Mouse (Mus musculus): ENCODE data around the gene Tef. TPM values are rescaled to one million over a fixed set of nuclear protein-coding genes. Genes with fewer than 3 reads are reported as not detected.

Tef gene
- polyA plus RNA-seq, 1 experiment from 2014 or later, result 9.2 TPM

- H3K9ac ChIP-seq (ENCODE audit: low read depth, low read length), result no peak overlapping the region
- H3K27ac ChIP-seq (ENCODE audit: low read length), result no peak overlapping the region
- no peaks in the 10 kb centered on the region for H3K36me3 ChIP-seq (ENCODE audit: control insufficient read depth, insufficient read depth)
- no peak overlapping the region for H3K4me2 ChIP-seq (ENCODE audit: low read depth, low read length)
- peaks cover 9% of the 10 kb centered on the region for H3K27me3 ChIP-seq (ENCODE audit: control insufficient read depth, insufficient read depth, low read depth, low read length)
- H3K9me3 ChIP-seq (replicated peaks; ENCODE audit: control insufficient read depth, low read length), result no peaks in the 10 kb centered on the region
- 47% methylated on average over 7 of the region's 7 CpGs for whole genome bisulfite sequencing (ENCODE audit: insufficient replicate concordance)
- no peak for ATAC-seq (ENCODE audit: low read depth)
- H3K4me3 ChIP-seq (ENCODE audit: low read depth, low read length), result no peak overlapping the region
- H3K4me1 ChIP-seq (ENCODE audit: control insufficient read depth, low read depth, low read length), result peaks cover 12% of the 10 kb centered on the region
These were observed 35.0 kb downstream of the Tef start for GRCm38 (mm10) chr15:81836966-81837920.

DNA sequence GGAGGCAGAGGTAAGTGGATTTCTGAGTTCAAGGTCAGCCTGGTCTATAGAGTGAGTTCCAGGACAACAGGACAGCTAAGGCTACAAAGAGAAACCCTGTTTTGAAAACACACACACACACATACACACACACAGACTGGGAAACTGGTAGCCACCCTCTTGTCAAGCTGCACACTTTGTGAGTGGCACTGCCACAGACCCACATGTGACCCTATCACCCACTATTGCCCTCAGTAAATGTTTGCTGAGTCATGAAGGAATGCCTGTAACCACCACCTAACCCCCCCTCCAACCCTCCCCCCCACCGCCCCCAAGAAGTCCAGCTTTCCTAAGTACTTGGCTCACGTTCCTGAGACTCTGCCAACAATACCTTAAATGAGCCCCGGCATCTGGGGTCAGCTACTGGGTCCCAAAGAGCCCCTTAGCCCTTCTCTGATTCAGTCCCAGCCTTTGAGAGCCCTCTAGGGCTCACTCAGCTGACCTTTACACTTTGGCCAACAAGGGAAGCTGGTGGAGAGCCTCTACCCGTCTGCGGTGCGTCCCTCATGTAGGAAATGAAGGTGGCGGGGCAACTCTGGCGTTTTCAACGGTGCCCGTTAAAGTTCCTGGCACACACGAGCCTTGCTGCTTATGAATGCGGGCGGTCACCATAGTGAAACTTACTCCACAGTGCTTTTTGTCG is 36.5 kb downstream of the Tef start:
- H3K27ac ChIP-seq (ENCODE audit: low read length), result no peak overlapping the region; the same call in 1 of the 2 replicates
- WGBS (ENCODE audit: insufficient replicate concordance), result 62% methylated on average over 14 of the region's 14 CpGs
- no peaks in the 10 kb centered on the region for H3K36me3 ChIP-seq (ENCODE audit: control insufficient read depth, insufficient read depth)
- H3K27me3 ChIP-seq (ENCODE audit: control insufficient read depth, insufficient read depth, low read depth, low read length), result peaks cover 9% of the 10 kb centered on the region
- H3K9ac ChIP-seq (ENCODE audit: low read depth, low read length), result no peak overlapping the region
- H3K4me2 ChIP-seq (ENCODE audit: low read depth, low read length), result no peak overlapping the region
- no peak for ATAC-seq (ENCODE audit: low read depth)
- H3K9me3 ChIP-seq (replicated peaks; ENCODE audit: control insufficient read depth, low read length), result no peaks in the 10 kb centered on the region
- no peak overlapping the region for H3K4me3 ChIP-seq (ENCODE audit: low read depth, low read length)
- H3K4me1 ChIP-seq (ENCODE audit: control insufficient read depth, low read depth, low read length), result peaks cover 12% of the 10 kb centered on the region

GRCm38 (mm10) chr15:81839634-81840033 is 37.4 kb downstream of the Tef start:
- Histone ChIP-seq H3K9ac (ENCODE audit: low read depth, low read length) (no peak overlapping the region), H3K4me2 (ENCODE audit: low read depth, low read length) (no peak overlapping the region), H3K9me3 (replicated peaks; ENCODE audit: control insufficient read depth, low read length) (no peaks in the 10 kb centered on the region), H3K27ac (ENCODE audit: low read length) (peak overlapping the region; percentile 73), H3K4me1 (ENCODE audit: control insufficient read depth, low read depth, low read length) (peaks cover 12% of the 10 kb centered on the region), H3K36me3 (ENCODE audit: control insufficient read depth, insufficient read depth) (no peaks in the 10 kb centered on the region), H3K4me3 (ENCODE audit: low read depth, low read length) (no peak overlapping the region), H3K27me3 (ENCODE audit: control insufficient read depth, insufficient read depth, low read depth, low read length) (peaks cover 9% of the 10 kb centered on the region)
- peak; percentile 90 for ATAC-seq (ENCODE audit: low read depth)
- 56% methylated on average over 5 of the region's 5 CpGs for WGBS (ENCODE audit: insufficient replicate concordance)

DNA sequence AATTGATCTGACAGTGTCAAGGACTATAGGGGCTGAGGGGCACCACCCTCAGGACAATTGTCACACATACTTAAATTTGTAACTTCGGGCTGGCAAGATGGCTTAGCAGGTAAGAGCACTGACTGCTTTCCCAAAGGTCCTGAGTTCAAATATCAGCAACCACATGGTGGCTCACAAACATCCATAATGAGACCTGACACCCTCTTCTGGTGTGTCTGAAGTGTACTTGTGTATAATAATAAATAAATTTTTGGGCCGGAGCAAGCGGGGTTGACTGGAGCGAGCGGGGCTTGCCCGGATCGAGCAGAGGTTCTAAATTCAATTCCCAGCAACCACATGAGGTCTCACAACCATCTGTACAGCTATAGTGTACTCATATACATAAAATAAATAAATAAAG is 38.1 kb downstream of the Tef start:
- WGBS (ENCODE audit: insufficient replicate concordance), result 81% methylated on average over 7 of the region's 7 CpGs
- Histone ChIP-seq H3K4me1 (ENCODE audit: control insufficient read depth, low read depth, low read length) (peaks cover 12% of the 10 kb centered on the region), H3K9ac (ENCODE audit: low read depth, low read length) (no peak overlapping the region), H3K4me2 (ENCODE audit: low read depth, low read length) (no peak overlapping the region), H3K27me3 (ENCODE audit: control insufficient read depth, insufficient read depth, low read depth, low read length) (peaks cover 9% of the 10 kb centered on the region), H3K36me3 (ENCODE audit: control insufficient read depth, insufficient read depth) (no peaks in the 10 kb centered on the region), H3K27ac (ENCODE audit: low read length) (peak overlapping the region; percentile 73), H3K9me3 (replicated peaks; ENCODE audit: control insufficient read depth, low read length) (no peaks in the 10 kb centered on the region), H3K4me3 (ENCODE audit: low read depth, low read length) (no peak overlapping the region)
- no peak for ATAC-seq (ENCODE audit: low read depth)

DNA sequence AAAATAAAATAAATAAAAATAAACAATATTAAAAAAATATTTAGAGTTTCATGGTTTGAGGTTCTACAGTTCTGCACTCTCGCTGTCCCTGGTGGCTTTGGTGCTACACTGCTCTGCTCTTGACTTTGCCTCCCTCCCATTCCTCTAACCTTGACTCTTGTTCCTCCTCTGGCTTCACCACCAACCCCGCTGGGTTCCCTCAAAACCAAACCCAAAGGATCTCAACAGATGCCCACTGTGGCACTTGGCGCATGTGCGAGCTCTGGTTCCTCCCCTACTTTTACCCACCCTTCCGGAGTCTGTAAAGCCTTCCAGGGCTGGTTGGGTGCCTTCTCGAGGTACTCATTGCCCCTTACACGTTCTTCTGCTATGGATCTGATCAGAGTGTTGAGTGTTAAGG is 40.1 kb downstream of the Tef start:
- Histone ChIP-seq H3K27me3 (ENCODE audit: control insufficient read depth, insufficient read depth, low read depth, low read length) (0 out of 2 replicates have a peak, but pooled peaks cover under 1% of the 10 kb centered on the region), H3K4me2 (ENCODE audit: low read depth, low read length) (no peak overlapping the region), H3K36me3 (ENCODE audit: control insufficient read depth, insufficient read depth) (no peaks in the 10 kb centered on the region), H3K4me3 (ENCODE audit: low read depth, low read length) (no peak overlapping the region), H3K9ac (ENCODE audit: low read depth, low read length) (no peak overlapping the region), H3K27ac (ENCODE audit: low read length) (no peak overlapping the region), H3K9me3 (replicated peaks; ENCODE audit: control insufficient read depth, low read length) (no peaks in the 10 kb centered on the region), H3K4me1 (ENCODE audit: control insufficient read depth, low read depth, low read length) (peaks cover 7% of the 10 kb centered on the region)
- no peak for ATAC-seq (ENCODE audit: low read depth)
- 69% methylated on average over 7 of the region's 7 CpGs for WGBS (ENCODE audit: insufficient replicate concordance)

- 68% methylated on average over 5 of the region's 5 CpGs for WGBS (ENCODE audit: insufficient replicate concordance)
- H3K36me3 ChIP-seq (ENCODE audit: control insufficient read depth, insufficient read depth), result peaks cover 7% of the 10 kb centered on the region
- ATAC-seq (ENCODE audit: low read depth), result no peak
- H3K4me3 ChIP-seq (ENCODE audit: low read depth, low read length), result no peak overlapping the region
- no peak overlapping the region for H3K4me2 ChIP-seq (ENCODE audit: low read depth, low read length)
- no peak overlapping the region for H3K27ac ChIP-seq (ENCODE audit: low read length)
- peaks cover 5% of the 10 kb centered on the region for H3K4me1 ChIP-seq (ENCODE audit: control insufficient read depth, low read depth, low read length)
- H3K9me3 ChIP-seq (replicated peaks; ENCODE audit: control insufficient read depth, low read length), result no peaks in the 10 kb centered on the region
- H3K27me3 ChIP-seq (ENCODE audit: control insufficient read depth, insufficient read depth, low read depth, low read length), result no peaks in the 10 kb centered on the region
- H3K9ac ChIP-seq (ENCODE audit: low read depth, low read length), result no peak overlapping the region
These were observed 42.9 kb downstream of the Tef start for GRCm38 (mm10) chr15:81845033-81845625.

DNA sequence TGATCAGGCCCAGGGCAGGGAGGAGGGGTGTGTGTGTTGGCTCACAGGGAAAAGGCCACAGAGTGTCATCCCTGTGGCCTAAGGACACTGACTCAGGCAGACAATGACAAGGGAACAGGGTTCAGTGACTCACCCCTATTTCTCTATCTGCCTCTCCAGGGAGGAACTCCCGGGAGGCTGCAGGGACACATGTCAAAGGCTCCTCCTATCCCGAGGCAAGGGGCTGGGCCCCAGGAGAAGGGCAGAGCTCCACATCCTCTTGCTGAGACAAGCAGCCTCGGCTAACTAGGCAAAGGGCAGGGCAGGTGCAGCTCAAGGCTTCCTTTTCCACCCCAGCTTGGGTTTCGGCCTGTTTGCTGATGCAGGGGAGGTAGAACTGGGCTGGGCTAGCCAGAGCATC is 43.5 kb downstream of the Tef start:
- peak; percentile 66 for ATAC-seq (ENCODE audit: low read depth)
- H3K4me1 ChIP-seq (ENCODE audit: control insufficient read depth, low read depth, low read length), result peaks cover 5% of the 10 kb centered on the region
- H3K36me3 ChIP-seq (ENCODE audit: control insufficient read depth, insufficient read depth), result peaks cover 10% of the 10 kb centered on the region
- 35% methylated on average over 4 of the region's 4 CpGs for WGBS (ENCODE audit: insufficient replicate concordance)
- no peaks in the 10 kb centered on the region for H3K27me3 ChIP-seq (ENCODE audit: control insufficient read depth, insufficient read depth, low read depth, low read length)
- no peaks in the 10 kb centered on the region for H3K9me3 ChIP-seq (replicated peaks; ENCODE audit: control insufficient read depth, low read length)
- H3K9ac ChIP-seq (ENCODE audit: low read depth, low read length), result no peak overlapping the region
- H3K27ac ChIP-seq (ENCODE audit: low read length), result no peak overlapping the region
- H3K4me2 ChIP-seq (ENCODE audit: low read depth, low read length), result no peak overlapping the region
- no peak overlapping the region for H3K4me3 ChIP-seq (ENCODE audit: low read depth, low read length)

DNA sequence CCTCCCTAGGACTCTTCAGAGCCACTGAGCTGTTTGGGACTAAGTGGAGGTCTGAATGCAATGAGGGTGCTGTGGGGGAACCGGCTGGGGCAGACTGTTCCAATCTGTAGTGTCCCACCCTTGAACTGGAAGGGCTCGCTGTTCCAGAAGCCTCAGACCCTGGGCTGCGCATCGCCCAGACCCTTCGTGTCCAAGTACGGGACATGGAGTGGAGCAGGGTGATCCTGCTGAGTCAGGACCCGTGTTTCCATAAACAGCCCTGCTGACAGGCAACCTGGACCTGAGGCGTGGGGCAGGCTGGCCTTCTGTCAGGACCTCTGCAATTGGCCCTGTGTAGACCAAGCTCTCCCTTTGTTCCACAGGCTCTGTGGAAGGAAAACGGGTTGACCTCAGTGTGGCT is 44.5 kb downstream of the Tef start:
- Histone ChIP-seq H3K27ac (ENCODE audit: low read length) (no peak overlapping the region), H3K9ac (ENCODE audit: low read depth, low read length) (no peak overlapping the region), H3K27me3 (ENCODE audit: control insufficient read depth, insufficient read depth, low read depth, low read length) (no peaks in the 10 kb centered on the region), H3K4me3 (ENCODE audit: low read depth, low read length) (no peak overlapping the region), H3K4me2 (ENCODE audit: low read depth, low read length) (no peak overlapping the region), H3K9me3 (replicated peaks; ENCODE audit: control insufficient read depth, low read length) (no peaks in the 10 kb centered on the region), H3K4me1 (ENCODE audit: control insufficient read depth, low read depth, low read length) (peaks cover 5% of the 10 kb centered on the region), H3K36me3 (ENCODE audit: control insufficient read depth, insufficient read depth) (peaks cover 20% of the 10 kb centered on the region)
- ATAC-seq (ENCODE audit: low read depth), result no peak
- 85% methylated on average over 9 of the region's 9 CpGs for WGBS (ENCODE audit: insufficient replicate concordance)

Measured in liver, embryonic 16.5 days (tissue).